Mouse (Mus musculus) frontal cortex, postnatal 25 days (tissue): ENCODE data around the gene Foxp1.

Source experiments
- DNase-seq, 2 experiments: peaks; one replicate each; pipeline ENCODE4 v3.0.0; 2022; ENCODE audit warnings: low spot score in 2 of 2

The Foxp1 gene

DNA sequence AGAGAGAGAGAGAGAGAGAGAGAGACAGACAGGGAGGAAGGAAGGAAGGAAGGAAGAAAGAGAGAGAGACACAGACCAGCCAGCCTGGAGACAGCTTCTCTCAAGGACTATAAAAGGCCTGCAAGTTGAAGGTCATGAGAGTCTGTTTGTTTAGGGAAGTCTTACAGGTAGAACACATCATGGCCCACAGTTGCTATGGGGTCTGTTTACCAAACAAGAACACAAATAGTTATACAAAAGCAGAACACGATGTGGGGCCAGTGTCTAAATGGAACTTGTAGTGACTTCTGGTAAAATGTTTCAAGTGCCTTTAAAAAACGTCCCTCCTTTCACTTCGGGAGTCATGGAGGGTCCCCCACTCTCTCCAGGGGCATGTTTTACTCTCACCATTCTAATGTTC lies 529.3 kb downstream of the Foxp1 start:
- no peak for DNase-seq

GRCm38 (mm10) chr6:98992772-98993147 lies 529.8 kb downstream of the Foxp1 start:
- DNase-seq = no peak

DNA sequence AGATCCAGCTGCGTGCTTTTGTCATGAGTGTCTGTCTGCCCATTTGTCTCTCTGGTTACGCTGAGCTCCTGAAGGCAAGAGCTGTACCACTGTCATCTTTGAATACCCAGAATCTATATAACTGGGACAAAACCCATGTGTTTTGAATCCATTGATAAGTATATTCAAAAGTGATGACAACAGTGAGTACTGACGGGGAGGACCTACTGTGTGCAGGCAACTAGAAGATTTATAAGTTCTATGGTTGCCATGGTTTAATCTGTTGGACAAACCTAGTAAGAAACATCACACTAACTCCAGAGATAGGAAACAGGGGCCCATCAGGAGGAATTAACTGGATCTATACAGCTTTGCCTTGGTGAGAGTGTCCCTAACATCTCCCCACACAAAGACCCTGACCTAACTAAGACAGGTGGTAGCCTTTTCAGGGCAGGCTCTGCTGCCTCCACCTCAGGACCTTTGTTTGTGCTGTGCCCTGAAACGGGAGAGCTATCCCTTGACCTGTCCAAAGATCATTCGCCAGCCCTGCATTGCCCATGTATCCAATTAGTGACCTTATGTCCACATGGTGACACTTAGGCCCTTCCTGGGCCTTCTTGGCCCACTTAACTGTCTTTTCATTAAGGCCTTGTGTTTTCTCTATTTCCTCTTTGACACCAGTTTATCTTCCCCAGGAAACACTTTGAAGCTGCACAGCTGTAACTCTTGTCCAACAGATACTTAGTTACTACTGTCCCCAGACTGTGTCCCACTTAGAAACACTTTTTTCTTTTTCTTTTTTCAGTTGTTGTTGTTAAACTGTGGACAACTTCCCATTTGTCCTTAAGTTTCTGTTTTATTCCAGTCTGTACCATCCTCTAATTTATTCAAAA lies 530.4 kb downstream of the Foxp1 start:
- DNase-seq = no peak

DNA sequence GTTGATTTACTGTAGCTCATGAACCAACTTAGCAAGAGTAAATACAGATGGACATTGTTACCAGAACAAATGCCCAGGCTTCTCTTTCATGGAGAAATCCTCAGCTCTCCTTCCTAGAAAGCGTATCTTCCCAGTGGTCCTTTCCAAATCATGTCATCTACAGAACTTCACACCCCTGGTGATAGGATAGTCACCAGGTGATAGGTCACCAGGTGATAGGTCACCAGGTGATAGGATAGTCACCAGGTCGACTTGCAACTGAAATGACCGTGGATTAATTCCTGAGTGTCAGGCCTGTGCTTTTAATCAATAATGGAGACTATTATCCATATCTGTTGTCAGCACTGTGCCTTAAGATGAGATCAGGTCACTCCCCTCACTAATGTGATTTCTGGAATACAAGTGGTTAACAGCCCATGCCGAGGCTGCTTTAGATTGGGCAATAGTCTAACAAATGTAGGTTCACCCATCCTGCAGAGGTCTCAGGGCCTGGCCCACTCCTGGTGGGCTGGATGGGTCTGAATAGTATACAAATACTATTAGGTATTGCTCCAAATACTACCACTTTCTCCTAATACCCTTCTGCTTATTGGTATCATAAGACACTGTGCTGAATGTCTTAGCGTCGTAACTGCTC lies 534.9 kb downstream of the Foxp1 start:
- DNase-seq = no peak

DNA sequence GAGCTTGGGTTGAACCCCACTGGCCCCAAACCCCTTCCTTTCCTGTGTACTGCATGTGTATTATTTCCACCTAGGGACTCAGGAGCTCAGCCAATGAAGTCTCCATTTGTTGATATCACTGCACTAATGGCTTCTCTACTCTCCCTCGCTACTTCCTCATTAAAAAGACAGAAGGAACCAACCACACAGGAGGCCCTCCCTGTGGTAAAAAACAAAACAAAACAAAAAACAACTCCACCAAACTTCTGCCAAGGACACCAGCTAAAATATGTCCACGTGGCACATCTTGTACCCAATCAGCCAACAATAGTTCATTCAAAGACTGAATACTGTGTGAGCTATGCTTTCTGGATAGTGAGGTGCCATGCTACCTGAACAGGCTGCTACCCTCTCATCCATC lies 537.1 kb downstream of the Foxp1 start:
- no peak for DNase-seq

DNA sequence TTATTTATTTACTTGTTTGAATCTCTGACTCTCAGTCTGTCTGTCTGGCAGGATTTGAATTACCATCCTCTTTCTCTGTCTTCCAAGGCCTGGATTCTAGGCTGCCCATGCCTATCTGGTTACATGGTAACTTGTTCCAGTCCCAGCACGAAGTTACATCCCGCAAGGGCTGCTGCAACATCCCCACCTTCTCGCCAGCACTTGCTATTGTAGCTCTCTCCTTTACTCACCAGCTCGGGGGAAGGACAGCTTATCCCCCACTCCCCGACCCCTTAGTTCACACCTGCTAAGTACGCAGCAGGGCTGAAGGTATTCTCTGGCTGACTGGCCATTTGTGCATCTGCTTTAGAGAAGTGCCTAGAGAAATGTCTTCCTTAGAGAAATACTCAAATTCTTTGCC lies 537.9 kb downstream of the Foxp1 start:
- no peak for DNase-seq

DNA sequence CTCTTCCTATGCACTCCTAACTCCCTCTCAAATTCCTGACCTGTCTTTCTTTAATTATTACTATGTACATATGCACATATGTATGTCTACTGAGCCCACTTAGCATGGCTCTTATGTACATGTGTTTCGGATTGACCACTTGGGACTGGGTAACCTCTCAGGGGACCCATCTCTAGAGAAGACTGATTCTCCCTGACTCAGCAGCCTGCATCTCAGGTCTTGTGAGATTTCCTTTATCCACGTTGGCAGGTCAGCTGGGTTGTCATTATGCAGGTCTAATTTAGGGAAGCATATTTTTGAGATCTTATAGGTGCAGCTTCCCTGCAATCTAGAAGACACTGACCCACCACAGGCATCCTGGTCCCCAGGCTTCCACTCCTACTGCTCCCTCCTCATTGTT lies 538.5 kb downstream of the Foxp1 start:
- DNase-seq = no peak

- no peak for DNase-seq
Measured at GRCm38 (mm10) chr6:98983311-98983838, 539.1 kb downstream of the Foxp1 start.

DNA sequence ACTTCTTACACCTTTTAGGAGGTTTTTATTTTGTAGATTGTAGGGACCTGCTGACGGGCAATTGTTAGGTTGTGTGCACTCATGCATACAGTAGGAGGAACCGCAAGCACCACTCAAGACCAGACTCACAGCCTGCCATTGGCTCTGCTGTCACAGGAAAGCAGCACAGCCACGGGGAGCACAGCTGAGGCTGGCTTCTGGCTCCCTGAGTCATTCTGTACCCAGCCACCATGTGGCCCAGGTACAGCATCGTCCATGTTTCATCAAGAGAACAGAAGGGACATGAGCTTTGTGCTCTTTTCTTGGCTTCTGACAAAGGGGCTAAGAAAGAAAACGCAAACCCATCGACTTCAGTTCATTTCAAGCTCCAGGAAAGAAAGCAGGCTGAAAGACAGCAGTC lies 541.3 kb downstream of the Foxp1 start:
- DNase-seq = no peak

DNA sequence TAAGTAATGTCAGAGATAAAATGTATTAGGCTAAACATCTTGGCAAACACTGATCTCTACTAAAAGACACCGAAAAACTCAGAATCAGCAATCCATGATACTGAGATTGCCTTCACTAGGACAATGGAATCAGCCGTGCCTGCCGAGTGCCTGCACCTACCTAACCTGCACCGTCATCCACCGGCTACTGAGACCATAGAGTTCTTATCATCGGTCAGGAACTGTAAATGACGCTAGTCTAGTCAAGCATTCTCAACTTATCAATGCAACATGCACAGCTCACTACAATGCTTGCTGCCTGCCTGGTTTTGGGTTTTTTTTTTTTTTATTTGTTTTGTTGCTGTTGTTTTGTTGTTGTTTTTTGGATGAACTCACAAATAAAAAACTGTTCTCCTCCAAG lies 542.1 kb downstream of the Foxp1 start:
- DNase-seq = no peak

GRCm38 (mm10) chr6:98980001-98980400 lies 542.5 kb downstream of the Foxp1 start:
- DNase-seq = no peak

DNA sequence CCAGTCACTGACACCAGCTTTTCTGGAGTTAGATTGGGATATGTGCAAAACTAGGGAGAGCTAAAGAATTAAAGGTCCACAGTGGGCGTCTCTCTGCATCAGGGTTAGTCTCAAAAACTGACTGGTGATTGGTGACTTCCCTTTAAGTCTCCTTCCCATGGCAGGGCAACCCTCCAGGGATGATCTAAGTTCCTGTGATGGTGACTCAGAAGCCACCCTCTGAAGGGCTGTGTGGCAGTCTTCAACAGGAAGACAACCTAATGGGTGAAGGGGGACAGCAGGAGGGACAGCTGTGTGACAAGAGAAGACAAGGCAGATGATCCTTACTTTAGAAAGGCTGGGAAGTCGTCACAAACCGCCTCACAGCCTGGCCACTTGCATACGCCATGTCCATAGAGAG lies 544.7 kb downstream of the Foxp1 start:
- no peak for DNase-seq

DNA sequence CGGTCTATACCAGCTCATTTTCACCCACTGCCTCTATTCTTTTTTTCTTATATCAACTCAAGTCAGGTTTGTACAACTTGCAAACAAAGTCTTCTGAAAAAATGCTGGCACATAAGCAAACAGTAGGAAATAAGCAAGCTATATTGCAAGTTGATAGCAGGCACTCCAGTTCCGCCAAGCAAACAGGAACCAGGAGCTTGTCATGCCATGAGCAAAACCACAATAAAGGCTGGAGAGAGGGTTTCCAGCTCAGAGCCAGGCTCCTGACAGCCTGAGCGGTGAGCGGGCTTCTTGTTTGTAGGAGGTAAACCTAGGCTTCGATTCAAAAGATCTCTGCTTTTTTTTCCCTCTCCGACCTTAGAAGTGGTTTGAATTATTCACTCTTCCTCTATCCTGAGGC lies 546.6 kb downstream of the Foxp1 start:
- no peak for DNase-seq

- DNase-seq = no peak
Measured at GRCm38 (mm10) chr6:98973433-98973832, 549.1 kb downstream of the Foxp1 start.

- no peak for DNase-seq
Measured at GRCm38 (mm10) chr6:98972404-98972803, 550.1 kb downstream of the Foxp1 start.

GRCm38 (mm10) chr6:98959333-98959732 lies 563.2 kb downstream of the Foxp1 start:
- no peak for DNase-seq

GRCm38 (mm10) chr6:98956522-98957169 lies 565.9 kb downstream of the Foxp1 start:
- no peak for DNase-seq

DNA sequence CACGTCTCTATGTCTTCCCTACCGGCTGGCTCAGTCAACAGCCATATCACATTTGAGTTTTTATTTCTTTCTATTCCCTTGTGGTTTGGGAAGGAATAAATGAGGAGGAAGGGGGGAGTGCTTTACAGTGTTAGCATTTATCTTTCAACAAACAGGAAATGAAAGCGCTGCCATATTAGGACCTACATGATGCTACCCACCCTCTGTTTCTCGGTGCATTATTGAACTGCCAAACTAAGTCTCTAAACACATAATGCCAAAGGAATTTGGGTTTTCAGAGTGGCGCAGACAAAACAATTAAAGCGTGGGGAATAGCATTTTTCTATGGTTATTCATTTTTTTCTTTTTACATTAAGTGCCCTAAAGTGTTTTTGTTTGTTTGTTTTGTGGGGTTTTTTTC lies 566.8 kb downstream of the Foxp1 start:
- no peak for DNase-seq

DNA sequence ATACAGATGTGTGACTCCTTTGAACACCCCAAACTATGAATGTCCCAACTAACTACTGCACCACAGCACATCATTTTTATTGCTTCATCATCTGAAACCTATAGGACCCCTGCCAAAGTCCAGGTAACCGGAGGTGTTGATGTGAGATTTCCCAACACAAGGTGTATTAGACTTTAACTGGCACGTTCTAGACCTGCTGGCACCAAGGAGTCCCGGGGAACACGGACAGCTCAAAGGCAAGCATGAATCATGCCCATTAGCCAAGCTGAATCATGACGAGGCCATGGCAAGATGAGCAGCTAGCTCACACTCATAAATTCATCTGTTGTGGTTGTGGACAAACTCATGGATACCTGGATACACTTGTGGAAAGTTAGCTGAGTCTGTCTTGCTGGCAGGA lies 568.1 kb downstream of the Foxp1 start:
- DNase-seq = no peak

DNA sequence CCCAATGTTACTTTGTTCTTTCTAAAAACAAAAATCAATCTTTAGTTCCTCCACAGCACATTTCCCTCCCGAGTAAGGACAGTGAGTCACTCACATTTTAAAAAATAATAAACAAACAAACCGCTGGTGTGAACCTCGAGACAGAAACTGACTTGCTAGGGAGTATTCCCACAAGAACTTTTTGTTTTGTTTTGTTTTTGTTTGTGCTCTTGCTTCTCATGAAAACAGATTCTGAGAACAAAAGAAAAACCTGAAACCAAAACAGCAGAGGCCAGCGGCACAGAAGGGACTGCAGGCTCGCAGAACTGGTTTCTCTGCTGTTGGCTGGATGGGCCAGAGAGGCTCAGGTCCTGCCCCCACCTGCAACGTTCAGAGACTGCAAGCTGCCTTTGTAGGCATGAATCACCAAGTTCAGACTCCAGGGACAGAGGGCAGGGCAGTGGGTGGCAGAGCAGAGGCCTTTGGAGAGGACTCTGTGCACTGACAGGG lies 572.8 kb downstream of the Foxp1 start:
- DNase-seq = no peak

DNA sequence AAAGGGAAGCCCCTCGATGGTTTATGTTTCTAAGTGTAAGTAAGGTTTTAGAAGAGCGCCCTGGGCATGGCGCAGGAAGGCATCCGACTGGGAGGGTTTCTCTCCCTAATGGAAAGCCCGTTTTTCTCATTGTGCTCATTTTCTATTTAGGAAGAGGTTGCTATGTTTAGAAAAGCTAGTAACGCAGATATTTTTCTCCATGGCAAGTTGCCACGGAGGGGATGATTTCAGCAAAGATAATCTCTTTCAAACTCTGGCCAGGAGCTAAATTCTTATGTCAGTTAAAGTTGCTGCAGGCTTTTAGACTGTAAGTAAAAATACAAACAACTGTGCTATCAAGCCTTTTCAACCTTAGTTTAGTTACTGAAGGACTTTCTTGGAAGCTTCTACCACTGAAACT lies 573.2 kb downstream of the Foxp1 start:
- DNase-seq = no peak
